Mouse (Mus musculus): ENCODE measurements around the gene Tcap.
"Not testable (repeated sequence)": the region's sequence is repeated elsewhere in the genome, so short reads cannot be mapped to it uniquely, and the experiment has no call there.

The Tcap gene

DNA sequence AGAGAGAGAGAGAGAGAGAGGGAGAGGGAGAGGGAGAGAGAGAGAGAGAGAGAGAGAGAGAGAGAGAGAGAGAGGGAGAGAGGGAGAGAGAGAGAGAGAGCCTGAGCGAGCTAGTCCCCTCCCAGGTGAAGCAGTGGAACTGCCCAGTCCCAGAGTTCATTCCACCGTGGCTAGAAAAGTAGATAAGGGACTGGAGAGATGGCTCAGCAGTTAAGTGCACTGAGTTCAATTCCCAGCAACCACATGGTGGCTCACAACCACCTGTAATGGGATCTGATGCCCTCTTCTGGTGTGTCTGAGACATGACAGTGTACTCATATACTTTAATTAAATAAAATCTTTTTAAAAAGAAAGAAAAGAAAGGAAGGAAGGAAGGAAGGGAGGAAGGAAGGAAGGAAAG lies 1.2 kb upstream of the Tcap start:
- DNase-seq = not testable (repeated sequence)

DNA sequence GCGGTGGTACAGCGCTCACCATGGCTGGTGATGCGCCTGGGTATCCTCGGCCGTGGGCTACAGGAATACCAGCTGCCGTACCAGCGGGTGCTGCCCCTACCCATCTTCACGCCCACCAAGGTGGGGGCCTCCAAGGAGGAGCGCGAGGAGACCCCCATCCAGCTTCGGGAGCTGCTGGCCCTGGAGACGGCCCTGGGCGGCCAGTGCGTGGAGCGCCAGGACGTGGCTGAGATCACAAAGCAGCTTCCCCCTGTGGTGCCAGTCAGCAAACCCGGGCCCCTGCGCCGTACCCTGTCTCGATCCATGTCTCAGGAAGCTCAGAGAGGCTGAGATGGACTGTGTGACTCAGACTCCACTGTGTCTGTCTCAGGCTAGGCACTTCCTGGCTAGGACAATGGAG lies 605 bp downstream of the Tcap start:
- DNase-seq = no peak

DNA sequence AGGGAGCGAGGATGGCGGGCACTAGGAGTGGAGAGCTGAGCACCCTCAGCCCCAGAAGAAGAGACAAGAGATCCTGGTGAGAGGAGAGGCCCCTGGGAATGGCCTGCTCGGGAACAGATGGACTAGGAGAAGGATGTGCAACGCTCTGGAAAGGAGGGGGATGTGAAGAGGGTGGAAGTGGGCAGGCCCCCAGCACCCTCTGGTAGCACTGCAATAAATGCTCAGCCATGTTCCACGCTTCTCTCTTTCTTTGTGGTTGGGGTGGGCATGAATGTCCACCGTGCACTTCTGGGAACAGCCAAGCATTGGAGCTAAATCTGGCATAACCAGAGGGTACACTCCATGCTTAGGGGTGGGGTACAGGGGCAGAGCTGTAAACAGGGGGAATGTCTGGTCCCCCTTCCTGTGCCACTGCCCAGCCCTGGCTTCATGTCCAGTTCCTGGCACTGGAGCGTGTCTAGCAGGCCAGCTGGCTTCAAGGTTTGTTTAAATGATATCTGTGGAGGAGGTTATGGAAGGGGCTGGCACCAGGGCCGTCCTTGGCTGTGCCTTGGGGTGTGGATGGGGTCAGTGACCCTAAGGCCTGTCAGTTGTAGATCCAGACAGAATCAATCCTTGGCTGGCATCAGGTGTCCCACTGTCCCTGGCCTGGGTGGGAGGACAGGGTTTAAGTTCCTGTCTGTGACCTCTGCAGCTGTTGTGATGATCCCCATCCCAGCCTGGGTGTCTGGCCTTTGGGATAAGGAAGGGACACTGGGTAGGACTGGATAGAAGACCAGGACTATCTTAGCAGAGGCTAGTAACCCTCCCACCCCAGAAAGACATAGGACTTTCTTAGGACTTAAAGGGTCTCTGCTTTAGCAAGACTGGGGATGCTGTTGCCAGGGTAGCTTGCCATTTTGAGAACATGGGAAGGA lies 1.4 kb downstream of the Tcap start:
- no peak for DNase-seq

DNA sequence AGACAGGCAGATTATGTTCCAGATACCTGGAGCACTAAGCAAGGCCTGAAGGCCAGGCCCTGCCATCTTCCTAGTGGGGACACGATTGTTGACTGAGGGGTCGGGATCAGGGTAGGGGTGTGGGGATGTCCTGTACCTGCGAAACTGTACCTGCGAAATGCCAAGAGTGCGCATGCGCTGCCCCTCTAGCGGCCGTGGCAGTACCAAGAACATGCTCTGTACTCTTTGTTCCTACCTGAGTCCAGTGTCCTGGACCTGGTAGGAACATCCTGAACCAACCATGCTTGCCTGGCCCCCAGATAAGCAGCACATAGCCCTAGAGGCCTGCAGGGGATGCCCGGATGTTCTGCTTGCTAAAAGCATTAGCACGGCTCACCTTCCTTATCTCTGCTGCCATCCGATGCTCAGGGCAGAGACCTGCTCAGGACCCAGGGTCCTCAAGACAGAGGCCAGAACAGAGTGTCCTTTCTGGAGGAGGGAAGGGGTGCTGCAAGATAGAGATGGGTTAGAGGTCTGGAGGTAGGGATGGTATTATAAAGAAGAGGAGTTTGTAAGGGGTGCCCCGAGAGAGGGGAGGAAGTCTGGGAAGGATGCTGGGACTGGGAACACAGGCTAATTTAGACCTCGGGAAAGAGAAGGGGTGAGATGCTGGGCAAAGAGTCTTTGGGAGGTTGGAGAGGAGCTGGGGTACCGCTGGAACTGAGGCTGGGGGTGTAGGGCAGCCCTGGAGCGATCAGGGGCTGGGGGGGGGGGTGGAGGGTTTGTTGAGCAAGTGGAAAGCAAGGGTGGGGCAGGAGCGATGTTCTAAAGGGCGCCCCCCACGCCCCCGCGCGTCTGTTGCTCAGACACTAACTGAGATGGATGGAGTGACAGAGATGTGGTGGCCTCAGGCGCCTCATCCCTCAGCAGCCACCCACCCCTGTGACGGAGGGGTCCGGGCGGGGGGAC lies 2.3 kb downstream of the Tcap start, which contains the start of gene Pnmt:
TSS of gene Pnmt (plus strand) at position 813 of the 948 bp plus-strand sequence.
- DNase-seq = no peak

DNA sequence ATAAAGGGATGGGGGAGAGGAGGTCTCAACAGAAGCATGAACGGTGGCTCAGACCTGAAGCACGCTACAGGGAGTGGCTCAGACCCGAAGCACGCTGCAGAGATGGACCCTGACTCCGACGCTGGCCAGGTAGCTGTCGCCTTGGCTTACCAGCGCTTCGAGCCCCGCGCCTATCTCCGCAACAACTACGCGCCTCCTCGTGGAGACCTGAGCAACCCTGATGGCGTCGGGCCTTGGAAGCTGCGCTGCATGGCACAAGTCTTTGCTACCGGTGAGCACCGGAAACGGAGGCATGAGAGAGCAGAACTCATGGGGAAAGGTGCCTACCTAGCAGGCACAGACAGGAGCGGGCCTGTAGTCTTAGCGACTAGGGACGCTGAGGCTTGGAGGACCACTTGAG lies 3.0 kb downstream of the Tcap start:
- peak; percentile 39 for DNase-seq

DNA sequence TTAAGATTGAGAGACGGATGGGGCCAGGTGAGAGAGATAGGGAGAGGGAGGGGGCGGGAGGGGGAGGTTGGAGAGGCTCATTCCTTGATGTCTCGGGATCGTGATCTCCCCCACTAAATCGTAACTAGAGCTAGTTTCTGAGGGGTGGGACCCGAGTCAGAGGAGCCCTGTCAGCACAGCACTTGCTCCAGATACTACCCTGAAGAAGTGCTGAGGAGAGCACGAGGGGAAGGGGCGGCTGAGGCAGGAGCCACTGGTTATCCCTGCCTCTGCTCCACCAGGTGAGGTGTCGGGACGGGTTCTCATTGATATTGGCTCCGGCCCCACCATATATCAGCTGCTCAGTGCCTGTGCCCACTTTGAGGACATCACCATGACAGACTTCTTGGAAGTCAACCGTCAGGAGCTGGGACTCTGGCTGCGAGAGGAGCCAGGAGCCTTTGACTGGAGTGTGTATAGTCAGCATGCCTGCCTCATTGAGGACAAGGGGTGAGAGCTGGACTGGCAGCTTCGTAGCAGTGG lies 3.5 kb downstream of the Tcap start:
- no peak for DNase-seq

DNA sequence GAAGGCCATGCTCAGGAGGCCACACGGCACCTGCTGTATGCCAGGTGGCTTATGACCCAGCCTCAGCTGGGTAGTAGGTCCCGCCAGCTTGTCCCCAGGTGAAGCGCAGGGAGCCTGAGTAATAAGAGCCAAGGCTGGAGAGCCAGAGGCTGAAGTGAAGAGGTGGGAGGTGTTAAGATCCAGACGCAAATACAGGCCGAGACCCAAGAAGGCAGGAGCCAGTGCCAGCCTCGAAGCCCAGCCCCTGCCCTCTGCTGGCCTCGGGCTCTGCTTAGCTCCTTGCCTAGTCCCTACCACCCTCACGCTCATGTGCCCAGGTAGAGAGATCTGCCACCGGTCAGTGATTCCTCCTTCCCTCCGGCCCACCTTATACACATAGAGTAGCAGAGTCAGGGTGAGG lies 4.7 kb downstream of the Tcap start:
- DNase-seq = no peak

DNA sequence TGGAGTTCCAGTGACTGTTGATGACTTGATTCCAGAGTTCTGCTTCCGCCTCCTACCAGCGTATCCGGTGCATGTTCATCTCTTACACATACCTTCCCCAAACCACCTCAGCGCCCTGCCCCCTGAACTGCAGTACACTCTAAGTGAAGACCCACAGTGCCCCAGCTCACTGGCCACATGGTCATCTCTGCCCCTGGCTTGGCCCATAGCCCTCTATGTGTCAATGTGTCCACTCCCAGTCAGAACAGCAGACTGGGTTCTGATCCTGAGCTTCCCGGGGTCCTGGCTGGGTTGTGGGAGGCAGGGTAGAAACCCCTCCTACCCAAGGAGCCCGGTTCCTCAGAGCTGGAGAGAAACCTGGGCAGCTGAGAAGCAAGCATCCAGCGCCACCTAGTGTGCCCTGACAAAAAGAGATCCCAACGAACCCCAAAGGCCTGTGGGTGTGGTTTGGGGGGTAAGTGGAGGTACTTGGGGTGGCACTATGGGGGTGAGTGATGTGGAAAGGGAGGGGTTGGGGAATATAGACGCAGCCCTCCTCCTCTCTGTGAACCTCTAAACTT lies 5.7 kb downstream of the Tcap start:
- DNase-seq = peak; percentile 78

DNA sequence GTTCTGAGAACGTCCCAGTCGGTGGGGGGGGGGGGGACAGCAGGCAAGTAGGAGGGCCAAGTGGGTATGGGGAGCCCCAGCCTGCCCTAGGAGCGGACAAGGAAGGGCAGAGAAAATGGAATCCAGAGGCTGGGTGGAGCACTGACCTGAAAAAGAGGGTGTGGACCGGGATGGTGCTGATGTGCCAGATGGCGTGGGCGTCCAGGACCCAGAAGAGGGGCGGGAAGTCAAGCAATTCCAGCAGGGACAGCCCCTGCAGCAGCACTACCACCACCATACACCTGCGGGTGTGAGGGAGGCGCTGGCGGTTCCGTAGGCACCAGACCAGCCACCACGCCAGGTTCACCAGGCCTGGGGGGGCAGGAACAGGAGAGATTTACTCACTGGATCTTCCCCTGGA lies 6.5 kb downstream of the Tcap start:
- DNase-seq = no peak

DNA sequence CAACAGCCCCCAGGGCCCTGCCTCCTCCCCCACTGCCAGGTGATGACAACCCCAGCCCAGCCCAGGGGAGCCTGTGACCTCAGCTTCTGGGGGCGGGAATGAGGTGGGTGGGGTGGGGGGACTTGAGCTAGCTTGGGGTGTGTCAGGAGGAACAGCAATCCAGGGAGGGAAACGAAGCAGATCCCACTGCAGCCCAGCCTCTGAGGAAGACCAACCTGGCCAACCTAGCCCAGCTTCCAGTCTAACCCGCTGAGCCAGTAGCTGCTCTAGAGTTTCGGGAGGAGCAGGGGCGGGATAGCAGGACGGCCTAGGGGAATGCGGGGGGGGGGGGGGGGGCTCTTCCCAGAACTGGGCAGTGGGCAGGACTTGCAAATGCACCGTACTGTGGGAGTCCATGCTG lies 8.4 kb downstream of the Tcap start:
- DNase-seq = no peak

DNA sequence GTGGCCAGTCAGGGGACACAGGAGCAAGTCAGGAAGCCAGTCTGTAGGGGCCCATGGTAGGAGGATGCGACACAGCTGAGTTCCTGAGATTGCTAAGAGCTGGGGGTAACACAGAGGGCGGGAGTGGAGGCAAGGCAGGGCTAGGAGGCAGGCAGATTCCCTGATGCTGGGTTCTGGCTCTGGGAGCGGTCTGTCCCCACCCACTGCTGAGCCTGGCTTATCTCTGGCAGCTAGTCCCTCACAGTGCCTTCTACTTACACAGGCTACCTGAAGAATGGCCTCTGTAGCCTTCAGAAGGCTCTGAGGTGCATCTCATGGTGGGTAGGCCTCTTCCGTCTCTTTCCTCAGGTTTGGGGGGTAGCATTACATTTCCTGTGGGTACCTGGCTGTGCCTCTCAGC lies 9.0 kb downstream of the Tcap start:
- DNase-seq = no peak

DNA sequence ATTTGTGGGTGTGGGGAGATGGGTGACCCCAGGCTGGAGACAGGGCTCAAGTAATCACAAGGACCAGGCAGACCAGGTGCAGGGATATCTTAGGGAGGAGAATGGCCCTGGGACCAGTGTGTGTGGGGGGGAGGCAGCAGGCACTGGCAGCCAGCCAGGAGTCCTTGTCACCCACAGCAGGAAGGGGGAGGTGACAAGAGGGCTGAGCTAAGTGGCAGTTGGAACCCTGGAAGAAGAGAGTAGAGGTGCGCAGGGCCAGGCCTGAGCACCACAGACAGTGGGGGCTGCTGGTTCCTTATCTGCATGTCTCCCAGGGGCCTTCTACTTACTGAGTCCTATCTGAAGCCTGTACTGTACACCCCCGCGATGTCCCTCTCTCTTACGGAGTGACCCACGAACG lies 9.7 kb downstream of the Tcap start:
- no peak for DNase-seq

DNA sequence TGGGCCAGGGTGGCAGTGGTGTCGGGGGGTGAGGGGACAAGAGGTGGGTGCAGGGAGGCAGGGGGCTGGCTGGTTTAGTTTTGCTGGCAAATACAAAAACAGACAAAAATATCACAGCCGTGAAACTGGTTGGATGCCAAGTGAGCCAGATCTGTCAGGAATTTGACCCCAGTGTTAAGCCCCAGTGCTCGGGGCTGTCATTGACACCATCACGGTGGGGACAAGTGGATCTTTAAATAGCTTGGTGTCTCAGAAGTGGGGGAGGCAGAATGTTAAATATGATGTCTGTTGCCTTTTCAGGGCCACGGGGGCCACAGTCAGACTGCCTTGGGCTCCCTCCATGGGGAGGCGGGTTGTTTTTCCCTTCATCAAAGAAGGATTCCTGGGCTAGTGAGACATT lies 10.7 kb downstream of the Tcap start:
- no peak for DNase-seq

DNA sequence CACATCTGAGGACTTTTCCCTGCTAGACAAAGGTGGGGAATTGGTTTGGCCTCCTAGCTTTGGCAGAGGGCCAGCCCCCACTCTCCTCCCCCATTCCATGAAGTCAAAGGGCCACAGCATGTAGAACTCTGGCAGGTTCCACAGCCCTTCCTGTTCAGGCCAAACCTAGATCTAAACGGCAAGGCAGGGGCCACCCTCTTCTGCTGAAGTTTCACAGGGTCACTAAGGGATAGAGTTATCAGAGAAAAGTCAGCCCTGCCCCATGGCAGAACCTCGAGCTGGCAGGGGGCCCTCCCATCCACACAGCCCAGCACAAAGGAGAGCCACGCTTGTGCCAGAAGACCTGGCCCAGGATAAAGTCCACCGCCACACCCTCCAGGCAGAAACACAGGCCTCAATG lies 11.4 kb downstream of the Tcap start:
- no peak for DNase-seq

DNA sequence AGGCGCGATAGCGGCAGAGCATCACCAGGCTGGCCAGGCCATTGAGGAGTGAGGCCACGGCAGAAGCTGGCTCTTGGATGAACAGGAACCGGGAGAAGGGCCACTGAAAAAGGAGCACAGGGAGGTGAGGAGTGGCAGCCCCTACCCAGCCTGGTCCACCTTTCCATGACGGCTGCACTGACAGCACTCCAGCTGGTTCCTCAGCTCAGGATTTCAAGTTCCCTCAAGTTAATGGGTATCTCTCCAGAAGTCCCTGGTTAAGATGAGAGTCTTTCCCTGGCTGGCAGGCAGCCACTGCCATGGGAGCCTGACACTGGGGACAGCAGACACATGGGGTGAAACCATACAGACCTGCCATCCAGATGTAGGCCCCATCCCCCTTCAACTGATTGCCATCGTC lies 14.3 kb downstream of the Tcap start:
- no peak for DNase-seq

DNA sequence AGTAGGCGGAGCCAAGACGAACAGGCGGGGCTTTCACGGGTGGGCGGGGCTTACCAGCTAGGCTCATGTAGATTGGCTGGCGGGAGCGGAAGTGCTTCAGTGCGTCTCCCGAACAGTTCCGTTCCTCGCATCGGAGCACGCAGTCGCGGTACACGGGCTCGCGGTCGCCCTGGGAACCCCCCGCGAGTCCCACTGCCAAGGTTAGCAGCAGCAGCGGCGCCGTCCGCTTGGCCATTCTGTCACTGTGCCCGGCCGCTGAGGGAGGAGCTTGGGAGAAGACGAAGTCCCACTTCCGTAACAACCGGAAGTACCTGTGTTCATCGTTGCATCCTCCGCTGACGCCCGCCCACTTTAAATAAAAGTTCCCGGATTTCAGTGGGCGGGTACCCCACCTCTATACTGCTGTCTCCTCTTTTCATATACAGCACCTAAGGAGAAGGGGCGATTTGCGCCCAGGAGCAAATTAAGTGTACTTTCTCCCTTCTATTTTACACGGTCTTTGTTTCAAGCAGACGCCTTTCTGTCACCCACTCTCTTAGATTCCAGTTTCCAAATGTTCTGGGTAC lies 16.6 kb downstream of the Tcap start, which contains the start of gene Pgap3:
TSS of gene Pgap3 (minus strand) at position 330 of the 566 bp plus-strand sequence.
- peak; percentile 94 for DNase-seq

DNA sequence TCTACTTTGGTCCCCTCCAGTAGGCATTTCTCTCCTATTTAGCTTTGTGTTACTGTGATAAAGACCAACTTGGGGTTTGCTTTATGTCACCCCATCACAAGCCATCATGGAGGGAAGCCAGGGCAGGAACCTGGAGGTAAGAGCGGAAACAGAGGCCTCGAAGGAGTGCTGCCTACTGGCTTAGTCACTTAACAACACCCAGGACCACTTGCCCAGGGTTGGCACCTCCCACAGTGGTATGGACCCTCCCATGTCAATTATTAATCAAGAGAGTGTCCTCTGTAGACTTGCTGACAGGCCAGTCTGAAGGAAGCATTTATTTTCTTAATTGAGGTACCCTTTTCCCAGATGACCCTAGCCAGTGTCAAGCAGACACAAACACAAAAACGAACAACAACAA lies 17.2 kb downstream of the Tcap start:
- no peak for DNase-seq

DNA sequence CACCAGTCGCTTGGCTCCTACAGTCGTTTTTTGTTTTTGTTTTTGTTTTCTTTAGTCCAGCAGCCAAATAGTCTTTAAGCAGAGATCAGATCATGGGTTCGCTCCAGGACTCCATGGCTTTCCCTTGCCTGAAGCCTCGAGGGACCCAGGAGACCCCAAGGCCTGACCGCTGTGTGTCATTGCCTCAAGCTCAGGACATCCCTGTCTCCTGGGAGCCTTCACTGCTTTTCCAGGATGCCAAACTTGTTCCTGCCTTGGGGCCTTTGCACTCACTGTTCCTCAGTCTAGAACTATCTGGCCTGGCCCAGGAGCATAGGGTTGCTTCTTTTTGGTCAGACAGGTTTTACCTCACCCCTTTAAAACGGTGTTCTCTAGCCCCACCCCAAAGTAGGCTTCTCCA lies 23.0 kb downstream of the Tcap start:
- no peak for DNase-seq

DNA sequence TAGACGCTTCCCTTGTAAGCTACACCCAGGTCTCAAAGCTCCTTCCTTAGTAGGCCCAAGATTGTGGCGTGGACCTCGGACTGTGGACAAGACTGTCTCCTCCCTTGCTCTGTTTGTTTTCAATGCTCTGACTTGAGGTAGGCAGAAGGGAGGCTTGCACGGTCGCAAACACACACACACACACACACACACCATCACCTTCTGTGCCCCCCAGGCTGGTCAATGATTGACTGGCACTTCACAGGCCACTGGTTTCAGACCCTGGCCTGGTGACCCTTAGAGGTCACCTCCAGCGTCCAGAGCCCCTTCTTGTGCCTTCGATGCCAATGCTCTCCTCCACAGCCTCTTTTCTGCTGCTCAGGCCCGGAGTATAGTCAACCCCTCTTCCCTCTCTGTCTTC lies 25.3 kb downstream of the Tcap start:
- no peak for DNase-seq

DNA sequence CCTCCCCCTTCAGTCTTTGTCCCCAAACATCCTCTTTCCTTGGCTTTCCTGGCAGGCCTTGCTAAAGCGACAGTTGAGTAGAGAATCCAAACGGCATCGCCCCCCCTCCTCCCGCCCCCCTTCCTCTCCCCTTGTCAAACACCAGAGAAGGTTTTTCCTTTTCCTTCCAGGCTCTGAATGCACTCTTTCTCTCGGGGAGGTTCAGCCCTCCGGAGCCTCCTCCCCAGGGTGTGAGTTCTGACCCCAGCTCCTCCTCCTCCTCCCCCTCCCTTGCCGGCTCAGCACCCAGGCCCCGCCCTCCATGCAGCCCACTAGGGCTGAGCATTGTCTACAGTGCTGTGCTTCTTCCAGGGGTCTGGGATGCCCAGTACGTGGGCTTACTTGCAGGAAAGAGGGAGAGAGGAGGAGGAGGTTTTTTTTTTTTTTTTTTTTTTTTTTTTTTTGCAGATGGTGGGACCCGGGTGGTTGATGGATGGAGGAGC lies 25.8 kb downstream of the Tcap start:
- peak; percentile 73 for DNase-seq

DNA sequence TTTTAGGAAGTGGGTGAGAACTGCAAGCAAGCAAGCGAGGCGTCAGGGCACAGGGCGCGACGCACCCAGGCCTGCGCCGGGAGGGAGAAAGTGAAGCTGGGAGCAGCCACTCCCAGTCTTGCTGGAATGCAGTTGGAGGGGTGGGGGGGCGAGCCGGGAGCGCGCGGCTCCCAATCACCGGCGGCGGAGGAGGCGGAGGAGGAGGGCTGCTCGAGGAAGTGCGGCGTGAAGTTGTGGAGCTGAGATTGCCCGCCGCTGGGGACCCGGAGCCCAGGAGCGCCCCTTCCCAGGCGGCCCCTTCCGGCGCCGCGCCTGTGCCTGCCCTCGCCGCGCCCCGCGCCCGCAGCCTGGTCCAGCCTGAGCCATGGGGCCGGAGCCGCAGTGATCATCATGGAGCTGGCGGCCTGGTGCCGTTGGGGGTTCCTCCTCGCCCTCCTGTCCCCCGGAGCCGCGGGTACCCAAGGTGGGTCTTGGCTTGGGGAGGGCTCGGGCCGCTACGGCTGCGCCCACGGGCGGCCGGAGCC lies 28.7 kb downstream of the Tcap start, which contains the start of gene Erbb2:
TSS of gene Erbb2 (plus strand) at position 198 of the 524 bp plus-strand sequence.
- peak; percentile 91 for DNase-seq

DNA sequence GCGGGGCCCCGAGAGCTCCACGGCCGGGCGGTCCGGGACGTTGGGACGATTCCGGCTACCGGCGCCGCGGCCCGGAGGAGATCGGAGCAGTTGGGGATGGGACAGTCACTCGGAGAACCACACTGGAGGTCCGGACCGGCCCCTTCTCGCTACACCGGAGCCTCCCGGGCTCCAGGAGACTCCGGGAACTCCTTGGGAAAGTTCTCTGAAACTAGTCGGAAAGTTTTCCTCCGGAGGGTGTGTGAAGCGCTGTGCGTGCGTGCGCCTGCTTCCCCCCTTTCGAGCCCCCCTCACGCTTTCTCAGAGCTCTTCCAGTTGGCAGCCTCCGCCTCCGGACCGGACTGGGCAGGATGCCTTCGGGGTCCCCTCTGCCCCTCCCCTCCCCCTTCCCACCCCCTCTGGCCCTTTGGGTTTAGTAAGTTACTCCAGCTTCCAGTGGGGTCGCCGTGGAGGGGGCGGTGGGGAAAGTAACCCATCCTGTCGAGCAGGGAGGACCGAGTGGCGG lies 29.2 kb downstream of the Tcap start:
- peak; percentile 72 for DNase-seq
